Comparison of ENCODE assay signal across 11 mouse cellular contexts in genomic region chr1:164061925-164062324, GRCm38 (mm10). TPM values are rescaled to one million over a fixed set of nuclear protein-coding genes. Genes with fewer than 3 reads are reported as not detected.
DNase-seq lines count a peak whose midpoint lies in the region; ATAC-seq and TF ChIP-seq lines count a peak whose summit lies in the region.
"Had no signal": no experiment of that assay in that cellular context is flagged by ENCODE, and none has a peak within 500 bp of the region (broad histone marks: within the 10 kb centered on the region; RNA-seq: fewer than 3 reads in every experiment).

Gene Sell (plus strand): TSS chr1:164061982.

- 11% methylated on average over 4 of the region's 4 CpGs for WGBS in spleen, adult 2 months

- peak; percentile 40 for ATAC-seq in inflammation-experienced regulatory T-cells, adult 6 months

- peaks cover 18% of the 10 kb centered on the region for H3K36me3 ChIP-seq in spleen, adult 2 months (ENCODE audit: control insufficient read depth, insufficient read depth, low read length)
- H3K36me3 ChIP-seq: stomach, embryonic 15.5 days had no signal

- TF ChIP-seq POLR2A in spleen, adult 2 months (IDR thresholded peaks at IDR 0.05; ENCODE audit: low read depth, low read length): peak; percentile 94

- no peaks in the 10 kb centered on the region for H3K27me3 ChIP-seq in spleen, adult 2 months (ENCODE audit: control insufficient read depth, insufficient read depth, low read length)
- H3K27me3 ChIP-seq: stomach, embryonic 15.5 days had no signal

- peaks cover 9% of the 10 kb centered on the region; the same call in 1 of the 2 replicates for H3K4me1 ChIP-seq in spleen, adult 2 months (ENCODE audit: control insufficient read depth, insufficient read depth, insufficient read length)
- H3K4me1 ChIP-seq: stomach, embryonic 15.5 days had no signal

- peak within 1 kb of the TSS; percentile 56 for H3K4me3 ChIP-seq in spleen, adult 2 months (ENCODE audit: extremely low read depth, insufficient read depth, insufficient read length)
- H3K4me3 ChIP-seq: stomach, embryonic 15.5 days had no signal

- TF ChIP-seq CTCF in spleen, adult 2 months (IDR thresholded peaks at IDR 0.05; ENCODE audit: extremely low read depth, insufficient read depth, insufficient read length, insufficient replicate concordance): no peak

- peak; percentile 42 for DNase-seq in lung, postnatal 25 days (ENCODE audit: low spot score)
- no peak for DNase-seq in lung, adult 18-20 months
- DNase-seq in spleen, adult 2 months (ENCODE audit: low read depth in 1 of 2, low spot score in 2 of 2): peak in 1 of 2 experiments; percentile 82
- DNase-seq in frontal cortex, postnatal 36 days (ENCODE audit: low spot score in 2 of 2): no peak
- DNase-seq in kidney, postnatal 36 days: no peak
- DNase-seq in cerebellum, adult 9-11 months: no peak
- no peak for DNase-seq in kidney, adult 9 months
- DNase-seq: cerebellum, postnatal 36 days had no signal

- peak within 1 kb of the TSS; percentile 85 for H3K27ac ChIP-seq in spleen, adult 2 months (ENCODE audit: insufficient read depth, low read length)
- H3K27ac ChIP-seq: hindbrain, embryonic 14.5 days; stomach, embryonic 15.5 days had no signal

RNA-seq across cellular contexts. Expression of gene Sell, which starts in this region (rescaled TPM):
- 100 to 1,000 TPM in 2 of 3 experiments, 10 to 100 TPM in 1; 60.7 to 367 (median 330) TPM for polyA plus RNA-seq in inflammation-experienced regulatory T-cells, adult 6 months (2017; shearing (Covaris generic))
- 68.6 and 72.4 TPM in 2 replicates for polyA plus RNA-seq in spleen, adult 2 months (2012; rRNA removed)
- polyA plus RNA-seq: hindbrain, embryonic 14.5 days had no signal
